ENCODE assay signal across 14 mouse cellular contexts in the genomic region with DNA sequence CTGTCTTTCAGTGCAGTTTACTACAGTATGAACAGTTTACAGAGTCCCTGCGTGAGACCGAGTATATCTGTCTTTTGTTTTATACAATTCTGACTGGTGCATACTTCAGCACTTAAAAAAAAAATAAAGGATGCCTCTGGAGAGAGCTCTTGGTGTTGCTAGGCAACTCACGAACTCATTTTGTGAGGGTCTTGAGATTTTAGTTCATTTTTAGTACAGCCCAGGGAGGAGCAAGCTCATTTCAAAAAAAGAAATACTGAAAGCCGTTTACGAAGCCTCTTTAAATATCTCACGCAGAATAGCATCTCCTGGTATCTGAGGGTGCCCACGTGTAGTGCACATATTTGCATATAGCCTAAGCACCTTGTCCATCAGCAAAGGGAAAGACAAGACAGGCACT. TPM values are rescaled to one million over a fixed set of nuclear protein-coding genes. Genes with fewer than 3 reads are reported as not detected.
A peak's percentile ranks its signal among the peaks of the same experiment; 100 is the strongest.
DNase-seq lines count a peak whose midpoint lies in the region; ATAC-seq lines count a peak whose summit lies in the region.
"Had no signal": no experiment of that assay in that cellular context is flagged by ENCODE, and none has a peak within 500 bp of the region (broad histone marks: within the 10 kb centered on the region; RNA-seq: fewer than 3 reads in every experiment).

No protein-coding gene starts in this region.

- peak overlapping the region; percentile 50; the same call in 1 of the 2 replicates for H3K9ac ChIP-seq in heart, embryonic 13.5 days
- H3K9ac ChIP-seq in hindbrain, embryonic 15.5 days: no peak overlapping the region
- H3K9ac ChIP-seq in stomach, embryonic 15.5 days: no peak overlapping the region
- H3K9ac ChIP-seq: embryonic facial prominence, embryonic 13.5 days had no signal

- H3K9me3 ChIP-seq in heart, embryonic 13.5 days: no peaks in the 10 kb centered on the region
- no peaks in the 10 kb centered on the region for H3K9me3 ChIP-seq in hindbrain, embryonic 15.5 days
- H3K9me3 ChIP-seq in stomach, embryonic 15.5 days: no peaks in the 10 kb centered on the region
- H3K9me3 ChIP-seq: embryonic facial prominence, embryonic 13.5 days had no signal

- WGBS in heart, embryonic 13.5 days: 18% methylated on average over 7 of the region's 7 CpGs
- WGBS in hindbrain, embryonic 15.5 days: 4% methylated on average over 7 of the region's 7 CpGs
- WGBS in stomach, embryonic 15.5 days: 27% methylated on average over 7 of the region's 7 CpGs

- H3K27ac ChIP-seq in heart, embryonic 13.5 days (replicated peaks): peak overlapping the region; percentile 25; the same call in 1 of the 2 replicates
- peak overlapping the region; percentile 47; the same call in 1 of the 2 replicates for H3K27ac ChIP-seq in hindbrain, embryonic 15.5 days (replicated peaks)
- no peak overlapping the region for H3K27ac ChIP-seq in stomach, embryonic 15.5 days
- H3K27ac ChIP-seq: embryonic facial prominence, embryonic 13.5 days had no signal

- no peak for DNase-seq in heart, postnatal 4 days
- DNase-seq in right cerebral cortex, postnatal 10 days (ENCODE audit: low spot score in 2 of 2): peak; percentile 49 to 81
- DNase-seq in right cerebral cortex, postnatal 25 days: no peak
- no peak for DNase-seq in urinary bladder, postnatal 4 days (ENCODE audit: low spot score in 2 of 2)
- no peak for DNase-seq in right cerebral cortex, postnatal 4 days
- DNase-seq: adrenal gland, adult 8-10 months; cerebellum, adult 18-20 months; kidney, adult 11 months; lung, adult 18-20 months; retina, postnatal 1 day had no signal

- H3K4me2 ChIP-seq in heart, embryonic 13.5 days: peak overlapping the region; percentile 61
- H3K4me2 ChIP-seq in hindbrain, embryonic 15.5 days: peak overlapping the region; percentile 25
- H3K4me2 ChIP-seq in stomach, embryonic 15.5 days: 0 out of 2 replicates have a peak overlapping the region, but pooled peaks have one; percentile 16
- H3K4me2 ChIP-seq: embryonic facial prominence, embryonic 13.5 days had no signal

- ATAC-seq in heart, embryonic 13.5 days (ENCODE audit: extremely low read depth, insufficient number of reproducible peaks, low FRiP score, low TSS enrichment): no peak
- peak; percentile 68 for ATAC-seq in hindbrain, embryonic 15.5 days (ENCODE audit: low FRiP score, low read depth)
- no peak for ATAC-seq in stomach, embryonic 15.5 days (ENCODE audit: insufficient read depth, low FRiP score, low read depth)

- H3K27me3 ChIP-seq in heart, embryonic 13.5 days (replicated peaks): no peaks in the 10 kb centered on the region
- H3K27me3 ChIP-seq in hindbrain, embryonic 15.5 days: no peaks in the 10 kb centered on the region
- H3K27me3 ChIP-seq in stomach, embryonic 15.5 days (replicated peaks): no peaks in the 10 kb centered on the region
- H3K27me3 ChIP-seq: embryonic facial prominence, embryonic 13.5 days had no signal

- H3K36me3 ChIP-seq in heart, embryonic 13.5 days: peaks cover 7% of the 10 kb centered on the region
- H3K36me3 ChIP-seq in hindbrain, embryonic 15.5 days: peaks cover 7% of the 10 kb centered on the region; the same call in 1 of the 2 replicates
- no peaks in the 10 kb centered on the region for H3K36me3 ChIP-seq in stomach, embryonic 15.5 days

- H3K4me3 ChIP-seq in heart, embryonic 13.5 days: peak overlapping the region; percentile 25
- no peak overlapping the region for H3K4me3 ChIP-seq in hindbrain, embryonic 15.5 days
- no peak overlapping the region for H3K4me3 ChIP-seq in stomach, embryonic 15.5 days (replicated peaks)
- H3K4me3 ChIP-seq: embryonic facial prominence, embryonic 13.5 days had no signal

- H3K4me1 ChIP-seq in heart, embryonic 13.5 days: peaks cover 56% of the 10 kb centered on the region
- peaks cover 26% of the 10 kb centered on the region for H3K4me1 ChIP-seq in hindbrain, embryonic 15.5 days (replicated peaks)
- peaks cover 2% of the 10 kb centered on the region for H3K4me1 ChIP-seq in stomach, embryonic 15.5 days

RNA-seq across cellular contexts. Expression of a gene that starts 20.9 kb away (rescaled TPM):
- 28.3 and 31.3 TPM in 2 replicates for polyA plus RNA-seq in heart, embryonic 13.5 days (2015; fragmentation: Nextera tagmentation; extraction: Ambion mirVana)
- 10 to 100 TPM; 43.7 to 47.3 TPM for total RNA-seq in heart, postnatal 4 days (2021)
- polyA plus RNA-seq in hindbrain, embryonic 15.5 days (2015; fragmentation: Nextera tagmentation; extraction: Ambion mirVana): 144 TPM in 2 replicates
- polyA plus RNA-seq in stomach, embryonic 15.5 days (2015; fragmentation: Nextera tagmentation; extraction: Ambion mirVana): 59.0 and 68.1 TPM in 2 replicates

RNA-seq across cellular contexts. Expression of a gene that starts 54.9 kb away (rescaled TPM):
- polyA plus RNA-seq in heart, embryonic 13.5 days (2015; fragmentation: Nextera tagmentation; extraction: Ambion mirVana): 64.5 and 76.0 TPM in 2 replicates
- 10 to 100 TPM; 22.6 to 28.5 TPM for total RNA-seq in heart, postnatal 4 days (2021)
- 18.3 and 22.8 TPM in 2 replicates for polyA plus RNA-seq in hindbrain, embryonic 15.5 days (2015; fragmentation: Nextera tagmentation; extraction: Ambion mirVana)
- 47.4 and 52.0 TPM in 2 replicates for polyA plus RNA-seq in stomach, embryonic 15.5 days (2015; fragmentation: Nextera tagmentation; extraction: Ambion mirVana)

Comparison
In these comparisons a context has a peak if more than half of its experiments do, and no peak if none do; other contexts are left out.
1. DNase-seq: peak in right cerebral cortex, postnatal 10 days (2 of 2); none in heart, postnatal 4 days (single experiment), right cerebral cortex, postnatal 25 days (single experiment), urinary bladder, postnatal 4 days (0 of 2) and right cerebral cortex, postnatal 4 days (single experiment).
2. Peak in every context shown above with its lines, with median percentiles within 50 percentile points of each other: H3K4me2 ChIP-seq.